Mouse (Mus musculus) thymus, postnatal 10 days (tissue): Measurements from ENCODE around the gene Atxn7l3b.
A peak's percentile ranks its signal among the peaks of the same experiment; 100 is the strongest.
"Not testable (repeated sequence)": the region's sequence is repeated elsewhere in the genome, so short reads cannot be mapped to it uniquely, and the experiment has no call there.

Source experiments
- DNase-seq, 2 experiments: peaks; one replicate each; pipeline ENCODE4 v3.0.0; 2021; ENCODE audit warnings: low spot score in 2 of 2

Gene Atxn7l3b

GRCm38 (mm10) chr10:112928452-112929221 lies at the start of gene Atxn7l3b:
TSS of gene Atxn7l3b (minus strand) at chr10:112929001.
- DNase-seq: peak; percentile 88 to 96

GRCm38 (mm10) chr10:112977586-112977985 lies 48.8 kb upstream of the Atxn7l3b start:
- DNase-seq: no peak

GRCm38 (mm10) chr10:112973286-112974026 lies 44.7 kb upstream of the Atxn7l3b start:
- DNase-seq: no peak

- no peak for DNase-seq
These were observed 41.3 kb upstream of the Atxn7l3b start for GRCm38 (mm10) chr10:112970002-112970589.

- DNase-seq: no peak
These were observed 38.8 kb upstream of the Atxn7l3b start for GRCm38 (mm10) chr10:112967578-112967977.

- DNase-seq: not testable (repeated sequence)
These were observed 33.4 kb upstream of the Atxn7l3b start for GRCm38 (mm10) chr10:112962216-112962615.

GRCm38 (mm10) chr10:112954140-112954539 lies 25.3 kb upstream of the Atxn7l3b start:
- DNase-seq: no peak

- no peak for DNase-seq
These were observed 19.7 kb upstream of the Atxn7l3b start for GRCm38 (mm10) chr10:112948453-112948852.

GRCm38 (mm10) chr10:112929222-112929615 lies 418 bp upstream of the Atxn7l3b start:
- no peak for DNase-seq

GRCm38 (mm10) chr10:112926961-112927360 lies 1.8 kb downstream of the Atxn7l3b start:
- no peak for DNase-seq

- DNase-seq: no peak
These were observed 2.5 kb downstream of the Atxn7l3b start for GRCm38 (mm10) chr10:112926271-112926670.

GRCm38 (mm10) chr10:112916575-112917190 lies 12.1 kb downstream of the Atxn7l3b start:
- no peak for DNase-seq

GRCm38 (mm10) chr10:112900243-112900642 lies 28.6 kb downstream of the Atxn7l3b start:
- DNase-seq: no peak

- DNase-seq: no peak
These were observed 29.0 kb downstream of the Atxn7l3b start for GRCm38 (mm10) chr10:112899796-112900195.

GRCm38 (mm10) chr10:112896636-112897035 lies 32.2 kb downstream of the Atxn7l3b start:
- DNase-seq: no peak

GRCm38 (mm10) chr10:112893622-112894252 lies 35.1 kb downstream of the Atxn7l3b start:
- DNase-seq: no peak

GRCm38 (mm10) chr10:112884064-112884463 lies 44.7 kb downstream of the Atxn7l3b start:
- DNase-seq: no peak

- DNase-seq: no peak
These were observed 45.2 kb downstream of the Atxn7l3b start for GRCm38 (mm10) chr10:112883688-112884004.

- no peak for DNase-seq
These were observed 45.8 kb downstream of the Atxn7l3b start for GRCm38 (mm10) chr10:112882789-112883687.

- no peak for DNase-seq
These were observed 46.7 kb downstream of the Atxn7l3b start for GRCm38 (mm10) chr10:112882149-112882548.
